Mouse (Mus musculus) T-helper 2 cell (primary cell): ENCODE data around the gene Dgki.

Experiments used
- in situ Hi-C: fragments of 300-600 bp; cut with MboI, MseI; formaldehyde crosslinking; loops from one replicate; pipeline ENCODE4 v1.15.1; 2025; ENCODE audit warnings: high pct_unique_total_duplicates

Gene Dgki

GRCm38 (mm10) chr6:36858258-36859041, 441.5 kb downstream of the Dgki start:
- in situ Hi-C loops = no loop called here

GRCm38 (mm10) chr6:36857627-36858257, 442.2 kb downstream of the Dgki start:
- in situ Hi-C loops = no loop called here

DNA sequence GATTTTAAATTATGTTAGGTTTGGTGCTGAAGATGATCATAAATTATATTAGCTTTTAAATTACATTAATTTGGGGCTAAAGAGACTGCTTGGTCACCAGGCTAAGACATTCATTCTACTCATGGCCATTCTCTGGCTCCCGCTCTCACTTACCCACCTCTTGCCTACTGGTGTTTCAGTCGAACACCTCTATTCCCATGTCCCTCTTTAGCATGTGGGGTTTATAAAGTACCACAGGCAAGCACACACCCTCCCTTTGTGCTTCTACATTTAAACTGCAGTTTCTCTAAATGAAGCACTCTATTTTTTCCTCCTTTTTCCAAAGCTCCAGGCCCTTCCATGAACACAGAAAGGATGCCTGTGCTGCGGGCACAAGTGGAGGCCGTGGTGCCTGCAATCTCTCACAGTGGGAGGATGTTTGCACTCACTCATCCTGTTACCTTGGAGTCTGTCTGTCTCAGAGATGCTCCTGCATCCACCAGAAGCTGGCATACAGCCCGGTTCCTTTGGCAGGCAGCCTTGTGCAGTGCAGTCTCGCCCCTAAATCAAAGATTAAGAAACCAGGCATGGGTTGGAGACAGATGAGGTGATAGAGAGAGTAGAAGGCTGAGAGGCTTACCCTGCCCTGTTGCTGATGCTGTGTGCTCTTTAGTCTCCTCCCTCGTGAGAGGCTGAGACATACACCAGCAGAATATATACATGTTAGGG, 449.4 kb downstream of the Dgki start:
- in situ Hi-C loops = no loop called here

GRCm38 (mm10) chr6:36845288-36845687, 454.7 kb downstream of the Dgki start:
- in situ Hi-C loops = no loop called here

GRCm38 (mm10) chr6:36844258-36844657, 455.7 kb downstream of the Dgki start:
- in situ Hi-C loops = no loop called here

DNA sequence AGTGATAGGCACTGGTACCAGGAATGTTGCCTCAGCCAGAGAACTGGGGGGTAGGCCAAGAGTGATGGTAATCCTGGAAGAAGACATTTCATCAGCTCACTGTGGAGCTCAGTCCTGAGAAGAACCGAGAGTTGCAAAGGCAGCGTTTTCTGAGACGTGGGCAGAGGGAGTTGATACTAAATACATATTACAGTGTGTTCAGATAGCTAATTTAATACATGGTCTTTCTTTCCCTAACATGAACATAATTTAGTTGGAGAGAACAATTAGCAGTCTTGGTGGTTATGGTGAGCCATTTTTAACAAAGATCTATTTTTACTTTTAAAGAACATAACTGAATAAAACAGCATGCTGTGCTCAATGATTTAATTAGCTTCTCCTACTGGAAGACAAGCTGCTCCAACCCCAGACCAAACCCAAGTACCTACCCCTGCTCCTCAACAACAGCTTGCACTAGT, 456.9 kb downstream of the Dgki start:
- in situ Hi-C loops = no loop called here

GRCm38 (mm10) chr6:36842101-36842922, 457.7 kb downstream of the Dgki start:
- in situ Hi-C loops = no loop called here

DNA sequence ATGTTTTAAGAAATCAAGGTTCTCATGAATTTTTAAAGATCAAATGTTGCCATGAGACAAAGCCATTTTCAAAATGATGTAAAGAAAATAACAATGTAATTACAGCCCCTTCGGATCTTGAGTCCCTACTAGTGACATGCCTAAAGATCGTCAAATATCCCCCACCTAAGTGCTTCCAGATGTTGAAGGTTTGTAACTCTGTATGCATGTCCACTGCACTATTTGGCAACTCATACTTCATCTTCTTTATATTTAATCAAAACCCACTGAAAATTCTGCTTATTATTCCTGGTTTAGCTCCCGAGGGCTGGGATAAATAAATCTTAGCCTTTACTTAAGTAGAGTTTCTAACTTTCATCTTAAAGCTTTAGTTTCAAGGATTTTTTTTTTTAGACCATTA, 458.3 kb downstream of the Dgki start:
- in situ Hi-C loops = no loop called here

GRCm38 (mm10) chr6:36841174-36841573, 458.8 kb downstream of the Dgki start:
- in situ Hi-C loops = no loop called here

DNA sequence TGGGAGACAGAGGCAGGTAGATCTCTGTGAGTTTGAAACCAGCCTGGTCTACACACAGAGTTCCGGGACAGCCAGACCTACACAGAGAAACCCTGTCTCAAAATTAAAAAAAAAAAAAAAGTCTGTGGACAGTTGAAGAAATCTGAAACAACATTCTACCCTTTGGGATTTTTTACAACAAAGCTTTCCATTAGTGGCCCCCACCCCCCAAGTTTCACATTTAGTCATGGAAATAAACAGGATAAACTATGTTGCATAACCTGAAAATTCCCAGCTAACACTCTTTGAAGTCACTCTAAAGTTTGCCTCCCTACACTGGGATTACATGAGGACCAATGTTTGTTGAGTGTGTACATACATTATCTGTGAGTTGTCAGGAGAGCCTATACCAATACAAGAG, 461.2 kb downstream of the Dgki start:
- in situ Hi-C loops = no loop called here

- in situ Hi-C loops = no loop called here
Measured at GRCm38 (mm10) chr6:36835351-36835750, 464.6 kb downstream of the Dgki start.

GRCm38 (mm10) chr6:36834695-36835265, 465.2 kb downstream of the Dgki start:
- in situ Hi-C loops = no loop called here

DNA sequence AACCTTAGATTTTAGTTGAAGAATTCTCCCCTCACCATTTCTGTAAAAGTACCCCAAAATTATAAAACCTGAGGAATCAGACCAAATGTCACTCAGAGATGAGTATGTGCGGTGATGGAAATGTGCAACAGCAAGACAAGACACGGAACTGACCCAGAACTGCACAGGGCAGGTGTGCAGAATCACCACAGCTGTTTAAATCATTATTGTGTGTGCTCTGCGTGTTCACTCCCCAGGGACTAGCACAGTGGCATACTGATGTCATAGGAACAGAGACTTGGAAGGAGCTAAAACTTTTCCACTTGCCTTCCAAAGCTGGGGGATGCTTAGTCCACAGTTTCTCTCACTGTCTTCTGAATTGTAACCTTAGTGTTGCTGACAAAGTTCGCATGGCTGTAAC, 467.3 kb downstream of the Dgki start:
- in situ Hi-C loops = no loop called here

GRCm38 (mm10) chr6:36832207-36832606, 467.8 kb downstream of the Dgki start:
- in situ Hi-C loops = no loop called here

DNA sequence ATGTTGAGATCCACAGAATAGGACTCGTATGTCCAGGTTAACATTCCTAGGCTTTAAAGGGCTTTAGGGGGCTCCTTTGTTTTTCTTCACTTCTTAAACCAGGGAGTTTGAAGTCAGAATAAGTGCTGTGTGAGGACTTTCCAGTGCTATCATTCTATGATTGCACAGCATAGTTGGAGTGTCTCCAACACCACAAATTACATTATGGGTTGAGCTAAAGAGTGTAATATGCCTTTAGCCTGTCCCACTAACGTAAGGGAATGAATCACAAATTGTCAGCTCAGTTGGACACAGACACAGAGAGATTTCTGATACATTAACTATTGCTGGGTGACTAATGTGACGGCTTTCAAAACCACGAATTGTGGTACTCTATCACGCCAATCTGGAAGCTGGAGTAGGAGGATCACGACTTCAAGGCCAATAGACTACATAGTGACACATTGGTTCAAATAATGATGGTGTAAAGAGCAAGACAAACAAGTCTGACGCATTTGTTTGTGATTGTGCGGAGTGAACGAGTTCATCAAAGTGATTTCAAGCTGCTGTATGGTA, 469.5 kb downstream of the Dgki start:
- in situ Hi-C loops = no loop called here

DNA sequence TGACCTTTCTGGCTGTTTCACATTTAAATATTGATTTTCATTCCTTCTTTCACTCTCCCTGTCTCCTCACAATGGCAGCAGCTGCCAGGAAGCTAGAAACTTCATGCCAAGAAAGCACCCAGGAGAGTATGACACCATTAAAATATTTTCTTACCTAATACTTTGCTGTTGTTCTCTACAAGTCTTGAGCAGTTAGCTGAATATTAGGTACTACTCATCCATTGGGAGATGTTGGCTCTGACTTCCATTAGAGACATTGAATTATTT, 480.3 kb downstream of the Dgki start:
- in situ Hi-C loops = no loop called here

DNA sequence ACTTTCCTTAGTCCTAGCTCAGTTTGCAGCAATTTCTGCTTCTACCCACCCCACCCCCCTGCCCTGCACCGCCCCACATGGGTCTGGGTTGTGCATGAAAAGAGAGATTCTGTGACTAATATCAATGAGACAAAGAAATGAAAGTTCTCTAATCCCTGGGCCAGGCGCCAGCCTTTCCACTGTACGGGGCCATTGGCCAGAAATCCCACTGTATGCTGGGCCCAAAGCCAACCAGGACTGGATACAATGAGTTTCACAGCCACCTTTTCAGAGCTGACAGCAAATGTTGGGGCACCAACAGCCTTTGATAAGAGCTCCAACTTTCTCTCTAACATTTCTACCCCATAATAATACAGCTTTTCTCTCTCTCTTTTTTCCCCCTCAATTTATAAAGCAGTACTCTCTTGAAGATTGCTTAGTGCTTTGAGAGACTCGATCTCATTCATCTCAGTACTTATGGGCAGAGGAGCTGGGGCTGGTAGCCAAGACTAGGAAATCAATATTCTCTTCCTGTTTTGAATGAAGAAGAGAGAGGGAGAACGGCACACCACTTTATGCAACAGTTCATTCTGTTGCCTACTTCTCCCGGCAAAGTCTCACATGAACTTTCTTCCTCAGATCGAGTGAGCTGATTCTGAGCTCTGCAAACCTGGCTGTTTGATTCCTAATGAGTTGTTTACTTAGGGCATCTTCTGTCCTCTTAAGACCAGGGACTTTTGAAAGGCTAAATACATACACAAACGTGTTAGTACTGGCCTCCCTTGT, 480.8 kb downstream of the Dgki start:
- in situ Hi-C loops = no loop called here

DNA sequence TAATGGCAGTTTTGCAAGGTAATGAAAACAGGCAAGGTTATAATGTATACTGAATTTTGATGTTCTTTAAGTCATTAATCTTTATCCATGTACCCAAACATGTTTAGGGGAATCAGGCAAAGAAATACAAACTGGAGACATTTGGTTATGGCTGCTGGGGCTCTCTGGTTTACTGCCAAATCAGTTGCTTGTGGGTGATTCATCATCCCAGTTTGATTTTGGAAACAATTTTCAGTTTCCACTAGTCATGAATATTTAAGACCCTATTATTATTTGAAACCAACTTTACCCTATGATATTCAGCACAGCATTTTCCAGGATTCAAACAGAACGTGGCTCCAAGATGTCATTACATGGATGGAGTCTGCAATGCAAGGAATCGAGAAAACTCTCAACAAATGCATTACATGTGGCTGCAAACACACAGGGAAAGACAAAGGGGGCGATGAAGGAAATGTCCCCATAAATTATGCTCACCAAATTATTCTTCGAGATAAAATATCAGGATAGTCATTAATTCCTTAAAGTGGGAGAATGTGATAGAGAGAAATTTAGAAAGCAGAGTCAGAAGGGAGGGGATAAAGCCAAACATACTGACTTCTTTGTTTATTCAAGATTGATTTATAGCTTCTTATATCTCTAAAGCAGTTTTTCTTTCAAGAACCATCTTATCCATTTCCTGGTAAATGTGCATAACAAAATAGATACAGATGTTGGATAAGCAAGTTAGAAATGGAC, 481.5 kb downstream of the Dgki start:
- in situ Hi-C loops = no loop called here

GRCm38 (mm10) chr6:36816666-36817065, 483.3 kb downstream of the Dgki start:
- in situ Hi-C loops = no loop called here

GRCm38 (mm10) chr6:36815992-36816391, 484.0 kb downstream of the Dgki start:
- in situ Hi-C loops = no loop called here
